Mouse (Mus musculus) intestine, embryonic 15.5 days (tissue): ENCODE measurements around the gene Hunk. TPM values are rescaled to one million over a fixed set of nuclear protein-coding genes. Genes with fewer than 3 reads are reported as not detected.

Experiments
- ATAC-seq: fragments of 200-750 bp; cut with Nextera tagmentation; 2 replicates; pipeline ENCODE4 v1.8.0; 2017; ENCODE audit warnings: moderate TSS enrichment, moderate library complexity
- H3K27ac ChIP-seq: fragments of 300-500 bp; sonication (generic); 2 replicates; pipeline ENCODE4 v1.5.1; 2015; ENCODE audit warnings: mild to moderate bottlenecking, inconsistent platforms
- H3K27me3 ChIP-seq: fragments of 300-500 bp; sonication (generic); replicated peaks from 2 replicates; pipeline ENCODE4 v1.6.1; 2015; ENCODE audit warnings: inconsistent platforms
- H3K36me3 ChIP-seq: fragments of 300-500 bp; sonication (generic); 2 replicates; pipeline ENCODE4 v1.6.1; 2015; ENCODE audit warnings: inconsistent platforms
- H3K4me1 ChIP-seq: fragments of 300-500 bp; sonication (generic); replicated peaks from 2 replicates; pipeline ENCODE4 v1.6.1; 2015; ENCODE audit warnings: inconsistent platforms
- H3K4me2 ChIP-seq: fragments of 300-500 bp; sonication (generic); replicated peaks from 2 replicates; pipeline ENCODE4 v1.6.1; 2015; ENCODE audit warnings: mild to moderate bottlenecking, inconsistent platforms
- H3K4me3 ChIP-seq: fragments of 300-500 bp; sonication (generic); replicated peaks from 2 replicates; pipeline ENCODE4 v1.5.1; 2015; ENCODE audit warnings: inconsistent platforms
- H3K9ac ChIP-seq: fragments of 300-500 bp; sonication (generic); 2 replicates; pipeline ENCODE4 v1.6.1; 2015; ENCODE audit warnings: inconsistent platforms
- H3K9me3 ChIP-seq: fragments of 300-500 bp; sonication (generic); 2 replicates; pipeline ENCODE4 v1.6.1; 2016; ENCODE audit warnings: inconsistent platforms
- WGBS: fragments of 180-500 bp; shearing (Covaris S2); methylation state at CpG from one replicate; pipeline ENCODE4 v1.1.7; 2015; 5-methylcytosine and 5-hydroxymethylcytosine counted together
- polyA plus RNA-seq: library from polyadenylated mRNA; unstranded; fragments of >200 nt; fragmentation: Nextera tagmentation; extraction: Ambion mirVana; gene quantifications from 2 replicates; pipeline ENCODE4 v1.2.1, GENCODE M21; 2015

Hunk gene
- polyA plus RNA-seq, 1 experiment from 2014 or later: 6.5 TPM

DNA sequence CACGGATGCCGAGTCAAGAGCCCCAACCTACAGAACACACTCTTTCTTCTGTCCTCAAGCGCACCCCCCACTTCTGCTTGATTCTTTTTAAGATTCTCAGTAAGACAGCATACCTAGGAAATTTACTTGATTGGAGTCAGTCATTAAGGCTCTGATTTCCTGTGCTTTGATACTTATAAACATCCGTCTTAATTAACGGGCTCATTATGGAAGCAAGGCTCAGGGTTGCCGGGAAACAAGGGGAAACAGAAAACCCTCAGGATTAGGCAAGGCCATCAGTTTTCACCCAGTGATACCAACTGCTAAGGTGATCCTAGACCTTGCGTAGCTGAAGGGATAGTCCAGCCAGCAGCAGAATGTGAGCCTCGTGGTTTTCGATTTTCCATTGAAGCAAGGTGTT, 162.2 kb downstream of the Hunk start:
- Histone ChIP-seq H3K9me3 (no peaks in the 10 kb centered on the region), H3K4me2 (no peak overlapping the region), H3K4me1 (peaks cover 2% of the 10 kb centered on the region; the same call in 1 of the 2 replicates), H3K4me3 (no peak overlapping the region), H3K27ac (no peak overlapping the region), H3K36me3 (no peaks in the 10 kb centered on the region), H3K27me3 (no peaks in the 10 kb centered on the region), H3K9ac (no peak overlapping the region)
- WGBS: 78% methylated on average over 9 of the region's 9 CpGs
- no peak for ATAC-seq

Other genes starting within 250 kb of the Hunk start
- 12.3 and 12.4 TPM in 2 replicates for gene Tiam1, start 242.2 kb upstream of the Hunk start, polyA plus RNA-seq
- 1,265 and 1,398 TPM in 2 replicates for gene Sod1, start 165.3 kb upstream of the Hunk start, polyA plus RNA-seq
- 25.1 and 25.3 TPM in 2 replicates for gene Scaf4, start 101.5 kb upstream of the Hunk start, polyA plus RNA-seq